Mouse (Mus musculus): ENCODE results near the gene Il27ra. TPM values are rescaled to one million over a fixed set of nuclear protein-coding genes. Genes with fewer than 3 reads are reported as not detected.
A peak's percentile ranks its signal among the peaks of the same experiment; 100 is the strongest.
"Not testable (repeated sequence)": the region's sequence is repeated elsewhere in the genome, so short reads cannot be mapped to it uniquely, and the experiment has no call there.

Il27ra gene
- total RNA-seq, 2 experiments from 2014 or later = 4.0 to 4.2 TPM

DNA sequence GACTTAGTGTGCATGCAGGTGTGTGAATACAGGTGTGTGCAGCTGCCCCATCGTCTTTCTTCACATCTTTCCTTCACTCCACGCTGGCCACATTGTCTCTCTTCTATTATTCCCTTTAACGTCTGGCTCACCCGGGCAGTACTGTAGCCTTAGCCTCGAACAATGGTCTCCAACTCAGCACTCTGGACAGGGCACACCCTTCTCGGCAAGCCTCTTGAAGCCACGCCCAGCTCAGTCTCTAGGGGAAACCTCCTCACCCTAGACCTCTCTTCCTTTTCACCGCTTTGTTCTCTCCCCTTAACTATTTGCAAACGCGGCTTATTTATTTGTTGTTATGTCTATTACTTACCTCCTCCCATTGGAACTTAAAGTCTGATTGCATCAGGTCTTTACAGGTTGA, 14.9 kb downstream of the Il27ra start:
- intact Hi-C loops (cut with DNase I) = no loop called here
- DNase-seq (ENCODE audit: low spot score) = no peak

DNA sequence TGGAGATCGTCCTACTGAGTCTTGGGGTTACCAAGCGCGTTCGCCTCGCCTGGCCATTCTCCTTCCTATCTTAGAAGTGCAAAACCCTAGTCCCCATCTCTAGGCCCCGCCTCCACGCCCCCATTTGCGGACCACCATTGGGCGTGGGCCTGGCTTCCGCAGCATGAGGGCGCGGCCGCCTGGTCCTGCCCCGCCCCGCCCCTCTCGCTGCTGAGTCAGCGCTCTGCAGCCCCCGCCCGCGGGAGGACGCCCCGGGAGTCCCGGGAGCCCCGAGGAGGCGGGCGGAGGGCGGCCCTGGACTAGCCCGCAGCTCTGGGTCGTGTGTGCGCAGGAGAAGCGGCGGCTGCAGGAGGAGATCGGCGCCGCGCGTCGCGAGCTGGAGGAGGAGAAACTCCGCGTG, 16.5 kb downstream of the Il27ra start:
- no peak for DNase-seq (ENCODE audit: low spot score)
- intact Hi-C loops (cut with DNase I) = no loop called here

DNA sequence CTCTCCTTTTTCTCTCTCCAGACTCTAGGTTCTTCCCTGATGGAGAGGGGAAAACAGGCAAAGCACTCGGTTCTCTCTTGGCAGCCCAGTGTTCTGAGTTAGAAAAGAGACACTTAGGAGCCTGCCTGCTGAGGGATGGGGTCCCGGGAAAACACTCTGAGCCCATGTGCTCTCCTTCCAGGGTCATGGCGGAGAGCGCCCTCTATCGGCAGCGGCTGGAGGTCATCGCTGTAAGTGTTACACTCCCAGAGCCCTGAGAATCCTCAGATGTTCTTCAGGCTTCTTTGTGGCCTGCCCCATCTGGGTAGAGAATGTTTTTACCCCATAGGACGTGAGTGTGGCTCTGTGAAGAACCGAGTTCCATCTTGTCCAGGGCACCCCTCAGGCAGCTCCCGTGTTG, 18.2 kb downstream of the Il27ra start:
- intact Hi-C loops (cut with DNase I) = no loop called here
- DNase-seq (ENCODE audit: low spot score) = no peak

DNA sequence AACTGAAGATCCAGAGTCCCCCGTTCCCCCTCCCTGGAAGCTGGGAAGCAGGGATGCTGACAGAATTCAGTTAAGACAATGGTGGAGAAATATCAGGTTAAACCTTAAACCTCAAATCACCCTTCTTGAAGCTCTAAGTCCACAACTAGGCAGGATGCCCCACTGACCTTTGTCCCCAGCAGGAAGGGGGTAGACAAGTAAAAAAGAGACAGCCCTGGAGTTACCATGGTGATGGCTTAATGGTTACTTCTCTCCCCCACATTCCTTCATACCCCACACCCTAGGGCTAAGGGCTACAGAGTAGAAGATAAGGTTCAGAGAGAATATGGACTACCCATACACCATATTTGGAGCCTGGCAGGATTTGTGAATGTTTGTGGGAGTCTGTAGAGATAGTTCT, 18.8 kb downstream of the Il27ra start:
- no peak for DNase-seq (ENCODE audit: low spot score)
- intact Hi-C loops (cut with DNase I) = no loop called here

DNA sequence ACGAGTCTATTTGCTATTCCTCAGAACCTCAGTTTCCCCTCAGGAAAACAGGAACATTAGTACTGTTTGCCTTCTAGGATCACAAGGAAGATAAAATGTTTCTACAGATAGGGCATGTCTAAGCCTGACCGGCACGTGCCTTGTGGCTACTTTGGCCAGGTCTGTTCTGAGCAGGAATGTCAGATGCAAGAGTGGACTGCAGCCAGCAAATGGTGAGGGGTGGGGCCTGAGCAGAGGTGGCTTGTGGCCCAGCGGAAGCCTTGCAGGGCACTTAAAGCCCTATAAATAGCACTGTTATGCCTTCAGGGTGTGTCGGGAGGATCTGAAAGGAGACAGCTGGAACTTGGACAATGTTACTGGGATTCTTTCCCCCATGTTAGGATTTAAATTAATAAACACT, 19.3 kb downstream of the Il27ra start:
- intact Hi-C loops (cut with DNase I) = no loop called here
- DNase-seq (ENCODE audit: low spot score) = no peak

DNA sequence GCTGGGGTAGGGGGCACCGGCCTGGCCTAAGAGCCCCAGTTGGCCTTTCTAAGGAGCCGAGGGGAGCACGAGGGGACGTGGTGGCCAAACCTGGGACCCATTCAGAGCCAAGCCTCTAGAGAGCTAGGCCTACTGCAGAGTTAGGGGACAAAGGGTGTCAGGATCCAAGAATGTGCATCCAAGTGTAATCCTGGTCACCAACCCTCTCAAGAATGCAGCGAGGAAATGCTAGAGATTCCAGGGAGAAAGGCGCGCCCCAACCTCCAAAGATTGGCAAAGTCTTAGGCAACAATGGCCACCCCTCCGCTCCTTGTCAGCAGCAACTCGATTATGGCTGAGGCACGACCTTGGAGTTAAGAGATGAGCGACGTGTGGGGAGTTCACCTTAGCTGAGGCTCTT, 20.8 kb downstream of the Il27ra start:
- DNase-seq (ENCODE audit: low spot score) = no peak
- intact Hi-C loops (cut with DNase I) = no loop called here

DNA sequence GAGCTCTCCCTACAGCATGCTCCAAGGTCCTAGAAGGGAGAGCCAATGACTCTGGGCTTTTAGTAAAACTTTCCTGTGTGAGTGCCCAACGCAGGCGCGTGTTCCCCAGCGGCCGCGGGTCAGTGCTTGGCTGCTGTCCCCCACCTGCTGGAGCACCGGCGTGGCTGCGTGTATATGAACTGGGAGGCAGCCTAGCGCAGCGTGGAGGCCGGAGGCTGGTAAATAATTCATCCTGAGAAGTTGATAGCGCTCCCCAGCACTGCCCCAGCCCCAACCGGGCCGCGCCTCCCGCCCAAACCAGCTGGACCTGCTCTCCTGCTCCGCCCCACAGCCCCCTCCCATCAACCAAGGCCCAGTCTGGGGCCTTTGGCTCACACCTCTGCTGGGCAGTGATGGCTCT, 21.3 kb downstream of the Il27ra start, which contains the start of gene Palm3:
Gene Palm3, plus strand, starts transcription at position 376 of the 400 bp plus-strand sequence.
- intact Hi-C loops (cut with DNase I) = no loop called here

DNA sequence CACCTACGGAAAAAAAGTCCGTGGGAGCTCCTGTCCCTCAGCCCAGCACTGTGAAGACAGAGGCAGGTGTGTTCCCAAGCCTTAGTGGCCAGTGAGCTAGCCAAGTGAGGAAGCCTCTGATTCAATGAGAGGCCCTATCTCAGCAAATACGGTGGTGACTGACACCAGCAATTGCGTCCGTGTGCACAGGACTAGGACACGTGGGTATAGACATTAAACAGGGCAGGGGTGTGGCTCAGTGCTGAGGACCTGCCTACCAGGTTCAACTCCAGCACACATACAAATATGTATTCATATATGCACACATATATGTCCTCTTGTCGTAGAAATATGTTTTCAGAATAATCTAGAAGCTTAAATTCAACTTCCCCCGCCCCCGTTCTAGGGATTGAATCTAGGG, 22.7 kb downstream of the Il27ra start:
- DNase-seq (ENCODE audit: low spot score) = no peak
- intact Hi-C loops (cut with DNase I) = no loop called here

More for the DNA sequence above, 21.3 kb downstream of the Il27ra start, which contains the start of gene Palm3:
- DNase-seq (ENCODE audit: low spot score) = no peak

DNA sequence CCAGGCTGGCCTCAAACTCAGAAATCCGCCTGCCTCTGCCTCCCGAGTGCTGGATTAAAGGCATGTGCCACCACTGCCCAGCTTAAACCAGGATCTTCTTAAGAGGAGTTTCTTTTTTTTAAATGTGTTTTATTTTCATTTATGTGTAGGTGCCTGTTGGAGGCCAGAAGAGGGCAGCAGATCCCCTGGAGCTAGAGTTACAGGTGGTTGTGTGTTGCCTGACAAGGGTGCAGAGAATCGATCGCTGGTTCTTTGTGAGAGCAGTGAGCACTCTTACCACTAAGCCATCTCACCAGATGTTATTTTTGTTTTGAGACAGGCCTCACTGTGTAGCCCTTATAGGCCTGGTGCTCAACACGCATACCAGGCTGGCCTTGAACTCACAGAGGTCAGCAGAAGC, 26.6 kb downstream of the Il27ra start:
- intact Hi-C loops (cut with DNase I) = no loop called here
- no peak for DNase-seq (ENCODE audit: low spot score)

DNA sequence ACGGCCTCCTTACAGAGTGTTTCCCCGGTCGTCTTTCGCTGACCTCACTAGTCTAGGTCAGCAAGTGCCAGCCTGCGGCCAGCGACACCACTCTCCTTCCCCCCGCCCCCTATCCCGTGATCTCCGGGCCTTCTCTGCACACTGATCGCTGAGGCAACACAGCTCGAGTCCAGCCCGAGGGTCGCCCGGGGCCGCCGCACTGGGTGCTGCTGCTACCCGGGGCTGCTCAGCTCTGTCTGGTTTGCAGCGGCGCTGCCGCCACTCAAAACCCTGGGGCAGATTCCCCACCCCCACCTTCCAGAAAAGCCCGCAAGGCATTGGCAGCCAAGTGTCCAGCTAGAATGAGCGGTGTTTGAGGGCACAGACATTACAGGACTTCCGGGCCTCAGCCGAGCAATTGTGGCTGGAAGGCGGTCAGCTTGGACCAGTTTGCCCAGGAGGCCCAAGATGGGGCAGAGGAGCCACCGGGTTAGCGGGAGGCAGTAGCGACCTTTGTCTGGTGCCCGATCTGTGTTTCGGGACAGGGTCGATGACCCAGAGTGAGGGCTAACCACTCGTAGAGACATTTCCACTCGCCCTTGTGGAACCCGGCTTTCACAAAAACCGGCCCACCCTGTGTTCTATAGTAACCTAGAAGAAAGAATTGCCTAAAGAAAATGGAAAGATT, 29.8 kb downstream of the Il27ra start:
- DNase-seq (ENCODE audit: low spot score) = no peak
- intact Hi-C loops (cut with DNase I) = loop anchor here (5.0 kb wide), 1 partner anchor 60 kb away; no protein-coding TSS in a partner anchor

DNA sequence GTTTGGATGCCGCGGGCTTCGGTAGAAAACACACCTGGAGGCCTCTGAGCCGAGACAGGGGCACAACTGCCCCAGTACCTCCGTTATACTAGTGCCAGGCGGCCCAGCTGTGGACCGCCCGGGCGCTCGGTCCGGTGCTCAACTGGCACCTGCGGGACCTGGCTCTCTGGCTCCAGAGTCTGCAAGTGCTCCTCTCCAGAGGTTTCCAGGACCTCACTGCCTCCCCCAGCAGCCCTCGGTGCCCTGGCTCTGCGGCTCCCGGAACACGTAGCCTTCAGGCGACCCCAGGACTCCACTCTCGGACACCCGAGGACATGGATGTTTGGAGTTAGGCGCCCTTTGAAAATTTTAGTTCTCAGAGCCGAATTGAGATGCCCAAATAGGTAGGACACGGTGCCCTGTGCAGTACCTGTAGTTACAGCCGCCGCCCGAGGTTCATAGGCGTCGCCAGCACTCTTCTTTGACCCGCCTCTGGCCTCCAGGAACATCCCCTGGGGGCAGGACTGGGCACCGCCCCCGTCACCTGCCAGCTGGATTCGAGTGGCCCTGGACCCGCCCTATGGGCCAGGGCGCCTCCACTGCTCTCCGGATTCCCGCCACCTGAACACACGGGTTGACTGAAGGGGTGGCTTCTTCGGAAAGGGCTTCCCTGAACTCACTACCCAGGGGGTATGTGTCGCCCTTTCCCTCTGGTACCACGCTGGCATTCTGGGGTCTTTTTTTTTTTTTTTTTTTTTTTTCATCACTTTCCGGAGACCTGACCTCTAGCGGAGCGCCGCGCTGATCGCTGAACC, 30.5 kb downstream of the Il27ra start, which contains the start of gene 2210011C24Rik:
Gene 2210011C24Rik, minus strand, starts transcription at position 467 of the 794 bp plus-strand sequence.
- no peak for DNase-seq (ENCODE audit: low spot score)
- intact Hi-C loops (cut with DNase I) = loop anchor here (5.0 kb wide), 1 partner anchor 60 kb away; no protein-coding TSS in a partner anchor

DNA sequence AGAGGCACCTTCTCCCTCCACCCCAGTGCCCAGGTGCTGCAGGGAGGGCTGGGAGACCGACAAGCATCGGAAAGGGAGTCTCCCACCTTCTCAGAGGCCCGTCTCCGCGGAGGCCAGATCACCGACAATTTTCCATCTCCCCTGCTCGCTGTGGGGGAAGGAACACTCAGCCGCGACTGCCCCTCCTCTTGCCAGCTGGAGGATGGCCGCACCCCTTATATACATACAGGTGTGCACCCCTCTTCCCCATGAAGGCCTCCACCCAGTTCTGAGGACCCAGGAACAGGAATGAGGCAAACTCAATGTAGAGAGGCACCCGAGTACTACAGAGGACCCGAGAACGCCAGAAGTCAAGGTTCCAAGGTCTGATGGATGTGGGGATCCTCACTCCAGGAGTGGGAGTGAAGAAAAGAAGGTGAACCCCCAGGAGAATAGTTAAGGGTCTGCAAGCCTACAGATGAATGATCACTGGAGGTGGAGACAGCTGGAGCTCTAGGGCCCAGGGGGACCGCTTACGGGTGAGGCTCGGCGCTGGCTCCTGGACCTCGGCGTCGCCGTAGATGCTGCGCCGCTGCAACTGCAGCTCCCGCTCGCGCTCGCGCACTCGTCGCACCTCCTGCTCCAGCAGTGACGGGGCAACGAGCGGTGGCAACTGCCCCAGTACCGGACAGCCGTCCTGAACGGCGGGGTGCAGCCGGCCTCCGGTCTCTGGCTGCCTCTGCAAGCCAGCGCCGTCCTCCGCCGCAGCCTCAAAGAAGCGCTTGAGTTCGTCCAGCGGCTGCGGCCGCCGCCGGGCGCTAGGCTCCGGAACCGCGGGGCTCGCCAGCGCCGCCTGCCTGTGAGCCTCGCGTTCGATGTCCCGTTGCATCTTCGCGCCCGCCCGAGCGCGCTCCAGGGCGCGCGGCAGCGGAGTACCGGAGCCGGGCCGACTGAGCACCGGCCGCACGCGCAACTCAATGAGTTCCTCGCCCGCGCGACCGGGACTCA, 31.5 kb downstream of the Il27ra start:
- peak; percentile 51 for DNase-seq (ENCODE audit: low spot score)
- intact Hi-C loops (cut with DNase I) = loop anchor here (5.0 kb wide), 1 partner anchor 61 kb away; no protein-coding TSS in a partner anchor

DNA sequence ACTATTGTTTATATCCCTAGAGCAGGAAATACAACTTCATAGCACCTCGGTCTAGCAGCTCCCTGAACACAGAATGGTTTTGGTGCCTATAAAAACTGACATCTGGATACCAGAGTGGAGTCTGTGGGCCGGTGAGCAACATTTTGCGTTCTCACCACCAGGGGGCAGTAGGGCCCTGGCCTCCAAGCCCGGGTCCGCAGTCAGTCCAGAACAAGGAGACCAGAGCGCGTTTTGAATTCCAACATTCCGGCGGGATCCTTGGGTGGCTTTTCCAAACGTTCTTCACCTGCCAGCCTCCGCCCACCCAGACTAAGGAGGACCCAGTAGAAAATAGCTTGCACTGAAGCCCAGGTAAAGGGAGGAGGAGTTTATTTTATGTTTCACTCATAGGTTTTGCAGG, 32.5 kb downstream of the Il27ra start:
- intact Hi-C loops (cut with DNase I) = loop anchor here (5.0 kb wide), 2 partner anchors 62 to 262 kb away; partner anchors contain the start of gene Ccdc130
- DNase-seq (ENCODE audit: low spot score) = peak; percentile 69

DNA sequence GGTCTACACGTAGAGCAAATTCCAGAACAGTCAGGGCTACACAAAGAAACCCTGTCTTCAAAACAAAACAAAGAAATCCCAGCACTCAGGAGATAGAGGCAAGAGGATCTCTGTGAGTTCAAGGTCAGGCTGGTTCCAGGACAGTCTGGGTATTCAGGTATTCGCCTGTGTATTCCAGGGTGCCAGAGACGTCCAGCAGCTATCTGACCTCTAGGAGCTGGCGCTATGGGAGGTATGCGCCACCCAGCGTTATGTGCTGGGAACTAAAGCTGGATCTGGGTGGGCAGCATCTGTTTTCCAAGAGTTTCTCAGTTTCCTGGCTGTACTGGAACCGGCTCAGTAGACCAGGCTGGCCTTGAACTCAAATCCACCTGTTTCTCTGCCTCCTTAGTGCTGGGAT, 34.0 kb downstream of the Il27ra start:
- no peak for DNase-seq (ENCODE audit: low spot score)
- intact Hi-C loops (cut with DNase I) = loop anchor here (5.0 kb wide), 1 partner anchor 264 kb away; the partner anchor contains the start of gene Ccdc130

DNA sequence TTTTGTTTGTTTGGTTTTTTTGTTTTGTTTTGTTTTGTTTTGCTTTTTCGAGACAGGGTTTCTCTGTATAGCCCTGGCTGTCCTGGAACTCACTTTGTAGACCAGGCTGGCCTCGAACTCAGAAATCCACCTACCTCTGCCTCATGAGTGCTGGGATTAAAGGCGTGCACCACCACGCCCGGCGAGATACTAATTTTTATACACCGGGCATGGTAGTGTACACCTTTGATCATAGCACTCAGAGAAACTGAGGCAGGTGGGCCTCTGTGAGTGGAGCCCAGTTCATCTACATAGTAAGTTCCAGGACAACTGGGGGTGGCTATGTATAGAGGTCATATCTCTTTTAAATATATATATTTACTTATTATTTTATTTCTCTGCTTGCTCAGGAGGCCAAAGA, 36.9 kb downstream of the Il27ra start:
- intact Hi-C loops (cut with DNase I) = loop anchor here (5.0 kb wide), 1 partner anchor 267 kb away; the partner anchor contains the start of gene Ccdc130

DNA sequence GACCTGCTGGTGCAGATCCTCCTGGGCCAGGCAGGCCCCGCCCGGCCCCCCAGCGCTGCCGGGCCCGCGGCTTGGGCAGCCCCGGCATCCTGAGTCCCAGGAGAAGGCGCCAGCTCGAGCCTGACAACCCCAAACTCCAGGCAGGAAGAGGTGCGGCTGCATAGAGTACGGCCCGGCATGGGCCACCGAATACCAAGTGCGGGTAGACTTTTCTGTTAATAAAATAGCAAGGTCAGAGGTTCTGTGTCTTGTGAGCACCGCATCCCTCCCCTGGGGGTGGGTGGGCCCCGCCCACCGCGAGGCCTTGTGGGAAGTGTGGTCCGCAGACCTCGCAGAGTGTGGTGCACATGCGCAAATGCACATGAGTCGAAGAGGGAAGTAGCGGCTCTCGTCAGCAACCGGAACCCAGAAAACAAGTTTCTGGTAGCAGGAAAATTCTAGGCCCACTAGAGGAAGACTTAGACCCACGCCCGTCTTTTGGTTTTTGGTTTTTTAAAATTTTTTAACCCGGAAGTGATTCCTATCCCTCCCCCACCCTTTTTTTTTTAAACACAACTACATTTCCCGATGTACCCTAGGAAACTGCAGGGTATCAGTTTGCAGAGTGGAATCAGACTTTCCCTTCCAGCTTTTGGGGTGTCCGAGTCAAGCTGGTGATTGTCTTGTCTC, 37.7 kb downstream of the Il27ra start:
- DNase-seq (ENCODE audit: low spot score) = peak; percentile 91
- intact Hi-C loops (cut with DNase I) = loop anchor here (5.0 kb wide), 1 partner anchor 268 kb away; the partner anchor contains the start of gene Ccdc130

More for the DNA sequence above, 36.9 kb downstream of the Il27ra start:
- not testable (repeated sequence) for DNase-seq (ENCODE audit: low spot score)

DNA sequence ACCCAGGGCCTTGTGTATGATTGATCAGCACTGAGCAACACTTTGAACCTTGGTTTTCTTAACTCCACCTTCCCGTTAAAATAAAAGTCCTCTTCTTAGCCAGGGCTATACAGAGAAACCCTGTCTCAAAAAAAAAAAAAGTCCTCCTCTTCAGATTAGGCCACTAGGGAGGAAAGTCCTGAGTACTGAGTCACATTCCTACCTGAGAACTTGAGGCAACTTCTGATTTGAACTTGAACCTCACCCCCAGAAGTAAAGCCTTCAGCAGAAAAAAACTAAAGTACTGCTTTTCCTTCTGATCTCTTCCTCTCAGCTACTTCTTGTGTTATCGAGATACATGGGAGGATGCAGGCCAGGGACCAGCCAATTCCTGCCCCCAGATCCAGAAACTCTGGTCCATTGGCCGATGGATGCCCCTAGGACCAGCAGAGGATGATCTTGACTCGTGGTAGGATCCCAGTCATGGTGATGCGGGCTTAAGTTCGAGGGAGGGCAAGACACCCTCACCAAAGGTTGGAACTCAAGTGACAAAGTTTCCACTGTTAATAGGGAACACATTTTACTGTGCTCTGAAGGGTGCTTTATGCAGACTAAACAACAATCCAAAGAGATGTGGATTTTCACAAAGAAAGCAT, 38.7 kb downstream of the Il27ra start:
- intact Hi-C loops (cut with DNase I) = no loop called here
- DNase-seq (ENCODE audit: low spot score) = no peak

DNA sequence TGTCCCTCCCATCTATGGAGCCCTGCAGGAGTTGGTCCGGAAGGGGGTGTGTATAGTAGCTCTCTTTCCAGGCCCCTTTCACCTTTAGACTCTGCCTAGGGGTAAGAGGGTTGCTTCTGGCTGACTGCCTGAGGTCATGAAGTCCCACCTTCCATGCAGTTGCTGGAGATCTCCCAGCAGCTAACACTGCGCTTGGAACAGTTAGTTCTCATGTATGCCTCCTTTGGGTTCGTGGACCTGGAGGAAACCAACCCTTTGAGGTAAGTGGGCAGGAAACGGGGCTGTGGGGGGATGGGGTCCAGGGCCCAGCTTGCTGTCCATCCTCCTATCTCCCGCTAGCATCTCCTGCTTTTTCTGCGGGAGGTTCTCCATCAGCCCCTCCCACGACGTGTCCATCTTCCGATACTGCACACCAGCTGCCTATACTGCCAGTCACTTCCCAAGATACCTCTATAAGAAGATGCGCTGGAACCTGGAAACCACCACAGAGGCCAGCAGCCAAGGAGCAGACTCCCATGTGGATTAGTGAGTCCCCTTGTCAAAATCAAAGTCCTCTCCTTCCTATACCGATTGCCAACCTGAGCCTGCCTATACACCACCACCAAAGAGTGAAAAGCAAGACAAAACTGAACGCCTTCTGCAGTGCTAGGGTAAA, 39.3 kb downstream of the Il27ra start:
- no peak for DNase-seq (ENCODE audit: low spot score)
- intact Hi-C loops (cut with DNase I) = no loop called here
